In the genomic region with DNA sequence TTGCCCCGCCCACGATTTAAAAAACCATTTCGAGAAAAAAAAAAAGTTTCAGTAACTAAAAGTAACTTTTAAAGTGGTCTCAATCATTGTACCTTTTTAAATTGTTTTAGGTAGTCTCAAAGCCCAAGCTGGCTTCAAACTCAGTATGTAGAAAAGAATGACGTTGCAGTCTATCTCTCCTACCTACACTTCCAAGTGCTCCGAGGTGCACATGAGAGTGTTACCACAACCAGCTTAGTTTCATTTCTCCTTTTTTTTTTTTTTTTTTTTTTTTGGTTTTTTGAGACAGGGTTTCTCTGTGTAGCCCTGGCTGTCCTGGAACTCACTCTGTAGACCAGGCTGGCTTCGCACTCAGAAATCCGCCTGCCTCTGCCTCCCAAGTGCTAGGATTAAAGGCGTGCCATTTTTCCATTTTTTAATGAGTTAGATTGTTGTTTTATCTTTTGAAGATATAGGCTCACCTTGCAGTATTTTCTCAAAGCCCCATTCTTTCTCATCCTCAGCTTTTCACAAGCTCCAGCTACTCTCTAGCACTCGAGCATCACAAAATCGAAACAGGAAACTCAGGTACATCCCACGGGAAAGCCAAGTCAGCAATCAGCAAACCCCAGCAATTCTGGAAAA, we compare ENCODE assay signal across 18 mouse cellular contexts.
"Had no signal": no experiment of that assay in that cellular context is flagged by ENCODE, and none has a peak within 500 bp of the region (broad histone marks: within the 10 kb centered on the region; RNA-seq: fewer than 3 reads in every experiment).

No protein-coding gene starts in this region.

- H3K4me1 ChIP-seq: liver, embryonic 15.5 days; megakaryocyte, embryonic 14.5 days had no signal

- H3K9ac ChIP-seq: liver, embryonic 15.5 days; liver, postnatal 0 days; lung, embryonic 15.5 days; midbrain, embryonic 13.5 days; midbrain, embryonic 15.5 days; neural tube, embryonic 12.5 days had no signal

- H3K9me3 ChIP-seq: liver, embryonic 15.5 days; lung, embryonic 15.5 days; megakaryocyte, embryonic 14.5 days; midbrain, embryonic 13.5 days; midbrain, embryonic 15.5 days; neural tube, embryonic 12.5 days had no signal

- H3K27ac ChIP-seq: liver, embryonic 15.5 days; macrophage; midbrain, embryonic 13.5 days; midbrain, embryonic 15.5 days; neural tube, embryonic 12.5 days had no signal

- ATAC-seq: liver, postnatal 0 days; lung, postnatal 0 days; midbrain, embryonic 13.5 days; midbrain, embryonic 15.5 days had no signal

- H3K27me3 ChIP-seq: midbrain, embryonic 13.5 days; midbrain, embryonic 15.5 days; neural tube, embryonic 12.5 days had no signal

- H3K4me2 ChIP-seq: liver, embryonic 15.5 days; midbrain, embryonic 11.5 days; midbrain, embryonic 13.5 days; midbrain, embryonic 15.5 days; neural tube, embryonic 12.5 days had no signal

- H3K4me3 ChIP-seq: liver, embryonic 15.5 days; lung, embryonic 15.5 days; megakaryocyte, embryonic 14.5 days; midbrain, embryonic 13.5 days; midbrain, embryonic 15.5 days; neural tube, embryonic 12.5 days had no signal

- H3K36me3 ChIP-seq: liver, embryonic 15.5 days; lung, embryonic 15.5 days; midbrain, embryonic 13.5 days; midbrain, embryonic 15.5 days; neural tube, embryonic 12.5 days had no signal

- DNase-seq: liver, postnatal 0 days; lung, adult 2 months; lung, postnatal 14 days; lung, postnatal 36 days; right cerebral cortex, postnatal 25 days; right cerebral cortex, postnatal 4 days; thymus, adult 18-20 months; thymus, postnatal 14 days; thymus, postnatal 36 days had no signal
